Mouse (Mus musculus): ENCODE results near the gene Trim41.

The Trim41 gene

GRCm38 (mm10) chr11:48816800-48817665, at the start of gene Trim41:
Trim41 (minus strand) TSS chr11:48817353.
- peak; percentile 99 for DNase-seq

DNA sequence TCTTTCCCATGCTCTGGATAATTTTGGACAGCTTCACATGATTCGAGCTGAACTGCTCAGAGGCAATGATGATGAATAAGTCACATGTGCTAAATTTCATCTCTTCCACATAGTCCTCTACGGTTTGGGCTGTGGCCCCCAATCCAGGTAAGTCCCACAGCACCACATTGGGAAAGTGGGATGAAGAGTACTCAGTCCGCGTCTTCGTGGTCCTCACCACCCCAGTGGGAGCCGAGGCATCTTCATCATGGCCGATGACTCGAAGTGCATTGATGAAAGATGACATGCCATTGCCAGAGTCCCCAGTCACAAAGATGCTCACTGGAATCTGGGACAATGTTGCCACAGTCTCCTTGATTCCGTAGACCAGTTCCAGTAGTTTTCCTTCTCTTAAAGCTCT, 49.3 kb upstream of the Trim41 start:
- no peak for DNase-seq

DNA sequence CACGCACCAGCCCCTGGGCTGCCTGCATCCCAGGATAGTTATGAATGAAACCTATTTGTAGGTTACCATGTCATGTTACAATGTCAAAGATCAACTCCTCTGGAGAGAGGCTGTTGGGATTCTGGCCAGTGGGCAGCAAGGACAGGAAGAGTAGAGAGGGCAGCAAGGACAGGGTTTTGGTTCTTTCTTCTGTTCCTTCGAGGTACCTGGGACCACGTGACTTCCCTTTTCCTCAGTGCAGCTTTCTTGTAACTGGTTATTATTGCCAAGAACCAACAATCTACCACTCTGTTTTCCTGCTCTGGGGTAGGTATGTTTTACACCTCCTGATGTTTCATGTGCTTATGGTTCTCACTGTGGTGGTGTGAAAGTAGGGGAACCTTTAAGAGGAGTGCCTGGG, 46.7 kb upstream of the Trim41 start:
- DNase-seq = no peak

DNA sequence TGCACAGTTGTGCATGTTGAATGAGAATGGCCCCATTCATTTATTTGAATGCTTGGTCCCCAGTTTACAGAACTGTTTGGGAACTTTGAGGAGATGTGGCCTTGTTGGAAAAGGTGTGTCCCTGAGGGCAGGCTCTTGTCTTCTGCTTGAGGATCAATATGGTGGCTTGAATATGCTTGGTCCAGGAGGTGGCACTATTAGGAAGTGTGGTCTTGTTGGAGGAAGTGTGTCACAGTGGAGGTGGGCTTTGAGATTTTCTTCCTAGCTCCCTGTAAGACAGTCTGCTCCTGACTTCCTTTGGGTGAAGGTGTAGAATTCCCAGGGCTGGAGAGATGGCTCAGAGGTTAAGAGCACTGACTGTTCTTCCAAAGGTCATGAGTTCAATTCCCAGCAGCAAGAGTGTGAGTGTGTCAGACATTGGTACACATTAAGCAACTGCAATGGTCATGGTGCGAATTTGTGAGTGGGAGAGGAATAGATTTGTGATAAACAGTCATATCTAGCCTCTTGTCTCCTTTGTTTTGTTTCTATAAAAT, 45.7 kb upstream of the Trim41 start:
- no peak for DNase-seq

DNA sequence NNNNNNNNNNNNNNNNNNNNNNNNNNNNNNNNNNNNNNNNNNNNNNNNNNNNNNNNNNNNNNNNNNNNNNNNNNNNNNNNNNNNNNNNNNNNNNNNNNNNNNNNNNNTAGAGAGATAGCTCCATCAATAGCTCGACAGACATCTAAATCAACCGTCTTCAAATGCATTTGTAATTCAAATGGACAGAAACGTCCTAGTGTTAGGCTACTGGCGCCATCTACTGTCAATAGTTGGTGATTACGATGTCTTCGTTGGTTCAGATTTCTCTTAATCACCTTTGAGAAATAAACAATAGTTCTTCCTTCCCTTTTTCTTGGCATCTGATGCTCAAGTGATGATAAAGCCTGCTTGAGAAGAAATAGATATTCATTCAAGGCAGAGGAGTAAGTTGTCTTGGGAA, 41.9 kb upstream of the Trim41 start:
- peak; percentile 80 for DNase-seq

GRCm38 (mm10) chr11:48853474-48854180, 36.5 kb upstream of the Trim41 start:
- DNase-seq = peak; percentile 91

DNA sequence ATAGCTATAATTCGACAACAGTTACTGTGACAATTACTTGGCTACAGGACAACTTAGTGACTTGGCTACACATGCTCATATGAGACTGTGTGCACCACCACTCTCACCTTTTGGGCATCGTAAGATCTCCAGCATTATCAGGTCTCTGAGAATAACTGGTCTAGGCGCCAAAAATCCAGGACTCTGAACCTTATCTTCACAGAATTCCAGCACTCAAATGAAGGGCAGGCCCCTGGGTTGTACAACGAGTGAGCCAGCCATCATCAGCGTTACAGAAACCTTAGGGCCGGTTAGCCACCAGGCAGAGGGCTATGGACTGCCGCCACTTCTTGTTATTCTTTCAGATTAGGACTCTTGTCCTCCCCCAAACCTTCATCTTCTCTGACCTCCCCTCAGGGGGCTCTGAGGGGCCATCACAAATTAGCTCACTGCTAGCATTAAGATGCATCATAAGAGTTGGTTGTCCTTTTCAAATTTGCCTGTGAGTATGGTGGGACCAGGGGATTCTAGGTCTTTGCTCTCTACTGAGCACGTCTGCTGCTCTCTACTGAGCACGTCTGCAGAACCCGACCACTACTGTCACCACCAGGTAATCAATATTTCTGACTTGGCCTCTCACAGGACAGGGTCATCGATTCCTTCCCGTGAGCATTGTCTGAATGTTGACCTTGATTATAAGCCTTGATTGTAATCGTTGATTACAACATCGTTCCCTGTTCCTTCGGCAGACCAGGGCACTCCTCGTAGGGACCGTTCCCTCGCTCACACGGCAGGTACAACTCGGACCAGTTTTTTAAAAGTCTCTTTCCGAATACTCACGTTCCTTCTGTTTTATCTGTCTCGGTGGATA, 35.7 kb upstream of the Trim41 start:
- peak; percentile 38 for DNase-seq

- DNase-seq = peak; percentile 28
Observed at GRCm38 (mm10) chr11:48852190-48852589, 35.0 kb upstream of the Trim41 start.

DNA sequence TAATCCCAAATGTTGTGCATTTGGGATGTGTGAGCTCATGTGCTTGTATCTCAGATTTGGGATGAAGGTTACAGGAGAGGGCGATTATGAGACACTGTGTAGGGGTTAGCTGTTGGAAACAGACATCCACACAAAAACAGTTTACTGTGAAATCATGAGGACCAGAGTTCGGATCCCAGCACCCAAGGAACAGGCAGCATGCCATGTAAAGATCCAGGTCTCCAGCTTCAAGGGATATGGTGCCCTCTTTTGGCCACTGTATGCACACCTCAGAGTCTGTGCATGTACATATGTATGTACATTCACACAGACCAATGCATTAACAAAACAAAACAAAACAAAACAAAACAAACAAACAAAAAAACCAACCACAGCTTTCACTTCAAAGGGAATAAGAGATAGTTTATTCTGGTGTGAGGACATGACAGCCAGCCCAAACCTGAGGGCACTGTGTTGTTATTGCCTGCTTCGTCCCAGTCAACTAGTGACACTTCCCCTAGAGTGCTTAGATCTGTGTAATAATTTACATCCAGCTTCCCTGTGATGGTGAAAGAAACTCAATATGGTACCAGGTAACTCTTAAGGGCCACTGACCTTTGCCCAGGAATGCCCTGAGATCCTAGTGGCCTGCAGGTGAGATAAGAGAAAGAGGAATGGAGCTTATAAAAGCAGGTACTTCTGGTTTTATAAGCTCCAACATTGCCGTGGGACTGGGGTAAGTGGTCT, 34.3 kb upstream of the Trim41 start:
- peak; percentile 59 for DNase-seq

GRCm38 (mm10) chr11:48850240-48850639, 33.1 kb upstream of the Trim41 start:
- no peak for DNase-seq

- no peak for DNase-seq
Observed at GRCm38 (mm10) chr11:48846881-48847280, 29.7 kb upstream of the Trim41 start.

- DNase-seq = peak; percentile 40
Observed at GRCm38 (mm10) chr11:48846362-48846761, 29.2 kb upstream of the Trim41 start.

DNA sequence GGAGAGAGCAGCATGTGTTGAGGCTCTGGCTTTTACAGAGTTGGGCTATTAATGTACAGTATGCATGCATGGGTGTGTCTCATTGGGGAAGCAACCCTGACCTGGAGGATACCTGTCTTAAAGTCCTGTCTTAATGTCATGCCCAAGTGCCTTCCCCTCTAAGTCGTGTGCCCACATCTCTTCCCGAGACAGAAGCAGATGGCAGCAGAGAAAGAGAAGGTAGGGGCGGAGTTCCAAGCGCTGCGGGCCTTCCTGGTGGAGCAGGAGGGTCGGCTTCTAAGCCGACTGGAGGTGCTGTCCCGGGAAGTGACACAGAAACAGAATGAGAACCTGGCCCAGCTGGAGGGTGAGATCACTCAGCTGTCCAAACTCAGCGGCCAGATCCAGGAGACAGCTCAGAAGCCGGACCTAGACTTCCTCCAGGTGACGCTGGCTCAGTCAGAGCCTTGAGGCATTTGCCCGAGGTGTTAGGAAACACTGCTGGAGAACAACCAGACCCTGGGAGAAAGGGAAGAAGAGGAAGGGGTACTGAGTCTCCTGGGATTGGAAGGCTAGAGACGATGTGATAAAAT, 28.2 kb upstream of the Trim41 start:
- DNase-seq = peak; percentile 42

GRCm38 (mm10) chr11:48844309-48844708, 27.2 kb upstream of the Trim41 start:
- DNase-seq = peak; percentile 86

- peak; percentile 93 for DNase-seq
Observed at GRCm38 (mm10) chr11:48843202-48843601, 26.0 kb upstream of the Trim41 start.

GRCm38 (mm10) chr11:48842378-48842792, 25.2 kb upstream of the Trim41 start:
- peak; percentile 23 for DNase-seq

GRCm38 (mm10) chr11:48841213-48841612, 24.1 kb upstream of the Trim41 start:
- DNase-seq = peak; percentile 85

- DNase-seq = peak; percentile 91
Observed at GRCm38 (mm10) chr11:48840805-48841204, 23.7 kb upstream of the Trim41 start.

DNA sequence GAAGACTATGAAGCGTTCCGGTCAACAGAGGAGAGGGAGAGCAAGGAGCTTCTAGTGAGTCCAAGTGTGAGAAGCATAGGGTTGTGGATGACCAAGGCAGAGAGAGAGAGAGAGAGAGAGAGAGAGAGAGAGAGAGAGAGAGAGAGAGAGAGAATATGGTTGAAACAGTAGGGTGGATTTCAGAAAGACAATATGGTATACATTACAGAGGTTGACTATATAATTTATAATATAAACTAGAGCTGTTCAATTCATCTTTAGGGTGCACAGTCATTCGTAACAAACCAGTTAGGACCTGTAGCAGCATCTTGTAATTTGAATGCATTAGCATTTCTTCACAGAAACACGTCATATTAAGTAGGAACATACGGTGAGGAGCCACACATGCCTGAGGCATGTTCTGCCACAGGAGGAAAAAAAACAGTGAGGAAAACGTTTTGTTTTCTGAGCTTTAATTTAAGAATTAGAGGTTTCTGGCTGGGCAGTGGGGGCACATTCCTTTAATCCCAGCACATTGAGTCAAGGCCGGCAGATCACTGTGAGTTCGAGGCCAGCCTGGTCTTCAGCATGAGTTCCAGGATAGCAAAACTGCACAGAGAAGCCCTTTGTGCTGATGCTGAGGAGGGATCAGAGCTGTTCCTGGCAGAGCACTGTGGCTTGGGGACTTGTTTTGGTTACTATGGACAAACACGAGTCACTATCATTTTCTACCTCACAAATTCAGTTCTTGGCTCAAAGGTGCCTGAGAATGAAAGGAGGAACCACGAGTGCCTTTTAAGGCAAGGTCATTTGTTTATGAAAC, 21.9 kb upstream of the Trim41 start:
- DNase-seq = peak; percentile 26

GRCm38 (mm10) chr11:48838181-48838797, 21.1 kb upstream of the Trim41 start:
- DNase-seq = peak; percentile 83

All from kidney, adult 9 months (tissue).